Mouse (Mus musculus): ENCODE data around the gene Scgb1b19. TPM values are rescaled to one million over a fixed set of nuclear protein-coding genes. Genes with fewer than 3 reads are reported as not detected.
"Not testable (repeated sequence)": the region's sequence is repeated elsewhere in the genome, so short reads cannot be mapped to it uniquely, and the experiment has no call there.

Scgb1b19 gene
- polyA plus RNA-seq (2015; fragmentation: Nextera tagmentation; extraction: Ambion mirVana): not detected in 2 replicates

DNA sequence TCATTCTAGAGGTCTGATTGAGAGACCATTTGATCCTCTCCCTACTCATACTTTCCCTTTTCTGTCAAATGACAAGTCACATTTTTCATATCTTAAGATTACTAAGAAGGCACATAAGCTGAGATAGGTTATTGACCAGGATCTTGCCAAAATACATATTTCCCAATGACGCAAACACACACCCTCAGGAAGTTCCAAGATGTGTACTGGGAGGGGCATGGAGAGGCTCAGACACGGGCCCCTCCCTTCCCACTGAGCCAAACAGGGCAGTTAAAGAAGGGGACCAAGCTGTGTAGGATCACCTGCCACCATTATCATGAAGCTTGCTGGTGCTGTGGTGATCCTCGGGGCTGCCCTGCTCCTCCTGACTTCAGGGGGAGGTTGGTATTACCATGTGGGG, at the start of gene Scgb1b19:
TSS of gene Scgb1b19 (plus strand) at position 301 of the 400 bp plus-strand sequence.
- H3K4me2 ChIP-seq (replicated peaks; ENCODE audit: low read depth); H3K9me3 ChIP-seq (ENCODE audit: control insufficient read depth); H3K36me3 ChIP-seq (ENCODE audit: control insufficient read depth, insufficient read depth); H3K27ac ChIP-seq (ENCODE audit: low read depth, low read length); H3K9ac ChIP-seq (ENCODE audit: low read depth, low read length); ATAC-seq; H3K4me3 ChIP-seq (ENCODE audit: low read depth, low read length); H3K27me3 ChIP-seq (replicated peaks; ENCODE audit: control insufficient read depth, insufficient read depth, low read length); H3K4me1 ChIP-seq (replicated peaks; ENCODE audit: control insufficient read depth, insufficient read depth, low read length): not testable (repeated sequence)
- WGBS: 100% methylated on average over 1 of the region's 3 CpGs

DNA sequence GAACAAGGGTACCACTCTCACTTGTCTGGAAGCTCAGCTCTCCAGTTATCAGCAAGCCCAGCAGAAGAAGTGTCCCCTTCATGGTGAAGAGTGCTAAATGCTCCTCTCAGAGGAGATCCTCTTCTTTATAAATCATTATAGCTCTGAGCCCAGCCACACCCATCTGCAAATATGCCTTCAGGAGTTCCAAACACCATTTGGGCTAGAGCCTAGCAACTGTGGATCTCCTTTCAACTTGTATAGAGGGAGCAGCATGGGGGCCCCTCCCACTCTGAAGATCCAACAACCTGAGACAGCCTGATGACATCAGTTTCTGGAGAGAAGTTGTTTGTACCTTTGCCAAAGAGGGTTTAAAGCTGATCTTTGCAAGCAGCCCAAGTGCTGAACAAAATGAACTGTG, 6.9 kb upstream of the Scgb1b19 start, which contains the start of gene Scgb2b19:
TSS of gene Scgb2b19 (minus strand) at position 101 of the 400 bp plus-strand sequence.
- H3K9me3 ChIP-seq (ENCODE audit: control insufficient read depth); H3K36me3 ChIP-seq (ENCODE audit: control insufficient read depth, insufficient read depth); H3K4me1 ChIP-seq (replicated peaks; ENCODE audit: control insufficient read depth, insufficient read depth, low read length); H3K4me3 ChIP-seq (ENCODE audit: low read depth, low read length); ATAC-seq; H3K27ac ChIP-seq (ENCODE audit: low read depth, low read length); H3K4me2 ChIP-seq (replicated peaks; ENCODE audit: low read depth); H3K9ac ChIP-seq (ENCODE audit: low read depth, low read length); H3K27me3 ChIP-seq (replicated peaks; ENCODE audit: control insufficient read depth, insufficient read depth, low read length): not testable (repeated sequence)

Other genes with a start within 250 kb of the Scgb1b19 start
- not detected in 2 replicates for gene Scgb2b17, start 230.7 kb upstream of the Scgb1b19 start, polyA plus RNA-seq (2015; fragmentation: Nextera tagmentation; extraction: Ambion mirVana)
- gene Scgb1b17, start 223.8 kb upstream of the Scgb1b19 start, polyA plus RNA-seq (2015; fragmentation: Nextera tagmentation; extraction: Ambion mirVana): not detected in 2 replicates
- not detected in 2 replicates for gene Scgb2b18, start 113.4 kb upstream of the Scgb1b19 start, polyA plus RNA-seq (2015; fragmentation: Nextera tagmentation; extraction: Ambion mirVana)
- gene Scgb1b18, start 101.7 kb upstream of the Scgb1b19 start, polyA plus RNA-seq (2015; fragmentation: Nextera tagmentation; extraction: Ambion mirVana): not detected in 2 replicates
- gene Scgb2b19, start 7.0 kb upstream of the Scgb1b19 start, polyA plus RNA-seq (2015; fragmentation: Nextera tagmentation; extraction: Ambion mirVana): not detected in 2 replicates
- not detected in 2 replicates for gene Scgb2b20, start 79.0 kb downstream of the Scgb1b19 start, polyA plus RNA-seq (2015; fragmentation: Nextera tagmentation; extraction: Ambion mirVana)
- not detected in 2 replicates for gene Scgb1b20, start 85.9 kb downstream of the Scgb1b19 start, polyA plus RNA-seq (2015; fragmentation: Nextera tagmentation; extraction: Ambion mirVana)
- gene Scgb2b21, start 233.2 kb downstream of the Scgb1b19 start, polyA plus RNA-seq (2015; fragmentation: Nextera tagmentation; extraction: Ambion mirVana): not detected in 2 replicates

All from intestine, postnatal 0 days (tissue).